Mouse (Mus musculus): ENCODE measurements around the gene Ttn.

DNA sequence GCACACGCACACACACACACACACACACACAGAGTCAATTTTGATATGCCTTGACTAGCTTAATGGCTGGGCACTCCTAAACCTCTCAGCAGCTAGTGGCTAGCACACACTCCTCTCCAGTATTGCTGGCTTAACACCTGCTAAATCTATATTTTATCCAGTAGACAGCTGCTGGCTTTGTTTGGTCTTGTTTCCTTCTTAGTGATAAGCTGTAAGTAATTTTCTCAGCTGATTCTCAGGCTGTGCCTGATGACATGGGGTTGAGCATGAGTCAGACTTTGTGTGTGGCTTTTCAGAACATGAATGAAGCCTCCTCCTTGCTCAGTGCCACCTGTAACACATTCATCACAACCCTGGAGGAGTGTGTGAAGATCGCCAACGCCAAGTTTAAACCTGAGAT lies 295.4 kb downstream of the Ttn start:
- TF ChIP-seq CTCF (IDR thresholded peaks at IDR 0.05; ENCODE audit: insufficient read depth, low read depth, low read length) (no peak), POLR2A (IDR thresholded peaks at IDR 0.05; ENCODE audit: insufficient read depth, low read depth, low read length) (no peak)
